Mouse (Mus musculus) heart, embryonic 16.5 days (tissue): ENCODE data around the gene Lurap1l. TPM values are rescaled to one million over a fixed set of nuclear protein-coding genes. Genes with fewer than 3 reads are reported as not detected.

ENCODE experiments used
- microRNA-seq: library from miRNA; unstranded; fragments of <30 nt; microRNA quantifications from one replicate; pipeline ENCODE4, GENCODE M21; 2017
- polyA plus RNA-seq: library from polyadenylated mRNA; unstranded; fragments of >200 nt; fragmentation: Nextera tagmentation; extraction: Ambion mirVana; gene quantifications from 2 replicates; pipeline ENCODE4 v1.2.1, GENCODE M21; 2015

Lurap1l gene
- polyA plus RNA-seq, 1 experiment from 2014 or later = 2.9 TPM

Small RNAs within 50 kb of the gene (microRNA-seq; reads per million reads assigned to microRNA genes)
- gene Gm27452 = not detected

Other genes with a start within 250 kb of the Lurap1l start
- gene Tyrp1, start 76.5 kb upstream of the Lurap1l start, polyA plus RNA-seq = 0.07 and 0.47 TPM in 2 replicates